9 mouse cellular contexts compared by ENCODE assay signal in the genomic region with DNA sequence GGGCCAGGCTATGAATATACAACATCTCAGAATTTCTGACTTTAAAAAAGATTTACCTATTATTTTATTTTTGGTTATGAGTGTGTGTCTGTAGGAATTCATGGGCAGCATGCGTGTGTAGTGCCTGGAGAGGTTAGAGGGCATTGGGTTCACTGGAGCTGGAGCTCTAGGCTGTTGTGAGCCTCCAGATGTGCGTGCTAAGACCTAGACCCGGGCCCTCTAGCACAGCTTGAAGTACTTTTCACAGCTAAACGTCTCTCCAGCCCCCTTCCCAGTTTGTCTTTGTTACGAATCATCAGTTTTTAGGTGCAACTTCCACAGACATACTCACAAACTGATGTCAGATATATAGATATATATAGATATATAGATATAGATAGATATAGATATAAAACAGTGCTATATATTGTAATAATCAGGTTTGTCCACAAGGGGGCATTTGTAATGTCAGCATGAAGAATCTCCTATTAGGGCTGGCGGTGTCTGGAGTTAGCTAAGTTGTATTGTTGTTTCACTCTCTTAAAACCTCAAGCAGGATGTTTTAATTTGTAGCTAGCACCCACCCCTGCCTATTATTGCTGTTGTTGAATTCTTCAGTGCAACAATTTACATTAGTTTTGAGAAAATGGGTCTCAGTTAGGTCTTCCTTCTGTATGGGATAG. TPM values are rescaled to one million over a fixed set of nuclear protein-coding genes. Genes with fewer than 3 reads are reported as not detected.
DNase-seq lines count a peak whose midpoint lies in the region; ATAC-seq lines count a peak whose summit lies in the region.
"Had no signal": no experiment of that assay in that cellular context is flagged by ENCODE, and none has a peak within 500 bp of the region (broad histone marks: within the 10 kb centered on the region; RNA-seq: fewer than 3 reads in every experiment).

No protein-coding gene starts in this region.

- H3K4me3 ChIP-seq in forebrain, embryonic 11.5 days (ENCODE audit: low read depth, low read length) = no peak overlapping the region
- no peak overlapping the region for H3K4me3 ChIP-seq in forebrain, embryonic 10.5 days
- H3K4me3 ChIP-seq in forebrain, embryonic 16.5 days (replicated peaks; ENCODE audit: low read length) = no peak overlapping the region
- H3K4me3 ChIP-seq: neural tube, embryonic 15.5 days had no signal

- 0 out of 2 replicates have a peak, but pooled peaks have one; percentile 46 for ATAC-seq in forebrain, embryonic 11.5 days (replicated peaks; ENCODE audit: low FRiP score)
- ATAC-seq in forebrain, embryonic 16.5 days = peak; percentile 47

- no peaks in the 10 kb centered on the region for H3K27me3 ChIP-seq in forebrain, embryonic 11.5 days (ENCODE audit: control insufficient read depth, insufficient read depth, low read length)
- H3K27me3 ChIP-seq in forebrain, embryonic 10.5 days (ENCODE audit: poor library complexity, severe bottlenecking) = no peaks in the 10 kb centered on the region
- H3K27me3 ChIP-seq in forebrain, embryonic 16.5 days (replicated peaks; ENCODE audit: control insufficient read depth, insufficient read depth, low read length) = no peaks in the 10 kb centered on the region
- H3K27me3 ChIP-seq: neural tube, embryonic 15.5 days had no signal

- DNase-seq in forebrain, embryonic 11.5 days (ENCODE audit: low spot score) = no peak
- no peak for DNase-seq in forebrain, embryonic 10.5 days (ENCODE audit: extremely low spot score, low spot score)
- peak; percentile 10 for DNase-seq in lung, postnatal 25 days (ENCODE audit: low spot score)
- DNase-seq in lung, postnatal 4 days = no peak
- peak; percentile 20 for DNase-seq in skeletal muscle tissue, adult 2 months (ENCODE audit: low read depth, low spot score)
- DNase-seq in B cell, adult 2 months = no peak
- no peak for DNase-seq in neural tube, embryonic 10.5 days (ENCODE audit: extremely low spot score, low spot score)

- no peak overlapping the region for H3K4me2 ChIP-seq in forebrain, embryonic 11.5 days (ENCODE audit: low read depth, low read length, severe bottlenecking)
- H3K4me2 ChIP-seq in forebrain, embryonic 16.5 days (ENCODE audit: low read length) = no peak overlapping the region
- H3K4me2 ChIP-seq: neural tube, embryonic 15.5 days had no signal

- H3K4me1 ChIP-seq in forebrain, embryonic 11.5 days (replicated peaks; ENCODE audit: control insufficient read depth, insufficient read depth, low read length) = peaks cover 4% of the 10 kb centered on the region; the same call in 1 of the 2 replicates
- H3K4me1 ChIP-seq in forebrain, embryonic 10.5 days = peaks cover 13% of the 10 kb centered on the region
- 0 out of 2 replicates have a peak, but pooled peaks cover 2% of the 10 kb centered on the region for H3K4me1 ChIP-seq in forebrain, embryonic 16.5 days (replicated peaks; ENCODE audit: control insufficient read depth, insufficient read depth, low read length)

- H3K9ac ChIP-seq in forebrain, embryonic 11.5 days (ENCODE audit: low read length) = no peak overlapping the region
- H3K9ac ChIP-seq in forebrain, embryonic 16.5 days (replicated peaks; ENCODE audit: low read depth, low read length) = no peak overlapping the region
- H3K9ac ChIP-seq: neural tube, embryonic 15.5 days had no signal

- H3K9me3 ChIP-seq in forebrain, embryonic 11.5 days (ENCODE audit: control insufficient read depth, low read length) = no peaks in the 10 kb centered on the region
- no peaks in the 10 kb centered on the region for H3K9me3 ChIP-seq in forebrain, embryonic 10.5 days
- H3K9me3 ChIP-seq in forebrain, embryonic 16.5 days (ENCODE audit: control insufficient read depth, low read length) = no peaks in the 10 kb centered on the region
- H3K9me3 ChIP-seq: neural tube, embryonic 15.5 days had no signal

- H3K36me3 ChIP-seq in forebrain, embryonic 11.5 days (ENCODE audit: control insufficient read depth, insufficient read depth, low read length) = no peaks in the 10 kb centered on the region
- H3K36me3 ChIP-seq in forebrain, embryonic 10.5 days (replicated peaks) = no peaks in the 10 kb centered on the region
- no peaks in the 10 kb centered on the region for H3K36me3 ChIP-seq in forebrain, embryonic 16.5 days (ENCODE audit: control insufficient read depth, insufficient read depth)
- H3K36me3 ChIP-seq: neural tube, embryonic 15.5 days had no signal

- no peak overlapping the region for H3K27ac ChIP-seq in forebrain, embryonic 11.5 days (ENCODE audit: low read depth, low read length)
- no peak overlapping the region for H3K27ac ChIP-seq in forebrain, embryonic 10.5 days
- no peak overlapping the region for H3K27ac ChIP-seq in forebrain, embryonic 16.5 days (ENCODE audit: low read length)
- H3K27ac ChIP-seq: neural tube, embryonic 15.5 days had no signal

- WGBS in forebrain, embryonic 11.5 days = 66% methylated on average over 6 of the region's 6 CpGs
- WGBS in forebrain, embryonic 10.5 days = 69% methylated on average over 6 of the region's 6 CpGs
- 66% methylated on average over 6 of the region's 6 CpGs for WGBS in forebrain, embryonic 16.5 days

RNA-seq across cellular contexts. Expression of gene Ccdc169, which starts 15.7 kb away (rescaled TPM):
- polyA plus RNA-seq in forebrain, embryonic 11.5 days (2014; fragmentation: Nextera tagmentation; extraction: Ambion mirVana) = 0.08 and 0.12 TPM in 2 replicates
- 0.06 TPM in 1 of 2 replicates, not detected in the other for polyA plus RNA-seq in forebrain, embryonic 10.5 days (2016; fragmentation: Nextera tagmentation; extraction: Ambion mirVana)
- 0.19 and 0.30 TPM in 2 replicates for polyA plus RNA-seq in forebrain, embryonic 16.5 days (2015; fragmentation: Nextera tagmentation; extraction: Ambion mirVana)
- polyA plus RNA-seq: neural tube, embryonic 15.5 days had no signal

RNA-seq across cellular contexts. Expression of gene Sohlh2, which starts 29.0 kb away (rescaled TPM):
- polyA plus RNA-seq in forebrain, embryonic 11.5 days (2014; fragmentation: Nextera tagmentation; extraction: Ambion mirVana) = 0.11 TPM in 1 of 2 replicates, not detected in the other
- polyA plus RNA-seq in forebrain, embryonic 10.5 days (2016; fragmentation: Nextera tagmentation; extraction: Ambion mirVana) = not detected in 2 replicates
- not detected in 2 replicates for polyA plus RNA-seq in forebrain, embryonic 16.5 days (2015; fragmentation: Nextera tagmentation; extraction: Ambion mirVana)
- polyA plus RNA-seq: neural tube, embryonic 15.5 days had no signal

RNA-seq across cellular contexts. Expression of gene Spg20, which starts 40.9 kb away (rescaled TPM):
- polyA plus RNA-seq in forebrain, embryonic 11.5 days (2014; fragmentation: Nextera tagmentation; extraction: Ambion mirVana) = 53.3 and 53.6 TPM in 2 replicates
- 56.6 and 58.5 TPM in 2 replicates for polyA plus RNA-seq in forebrain, embryonic 10.5 days (2016; fragmentation: Nextera tagmentation; extraction: Ambion mirVana)
- polyA plus RNA-seq in forebrain, embryonic 16.5 days (2015; fragmentation: Nextera tagmentation; extraction: Ambion mirVana) = 19.5 and 22.6 TPM in 2 replicates

Comparison
In these comparisons a context has a peak if more than half of its experiments do, and no peak if none do; other contexts are left out.
1. DNase-seq: peak in lung, postnatal 25 days (single experiment) and skeletal muscle tissue, adult 2 months (single experiment); none in forebrain, embryonic 11.5 days (single experiment), forebrain, embryonic 10.5 days (single experiment), lung, postnatal 4 days (0 of 2), B cell, adult 2 months (0 of 2) and neural tube, embryonic 10.5 days (single experiment).